Mouse (Mus musculus) neural tube, embryonic 14.5 days (tissue): Measurements from ENCODE around the gene Sirt6. TPM values are rescaled to one million over a fixed set of nuclear protein-coding genes. Genes with fewer than 3 reads are reported as not detected.

Source experiments
- ATAC-seq: fragments of 200-750 bp; cut with Nextera tagmentation; 2 replicates; pipeline ENCODE4 v1.8.0; 2017; ENCODE audit warnings: low read depth, mild to moderate bottlenecking, moderate TSS enrichment, moderate library complexity
- H3K27ac ChIP-seq: fragments of 300-500 bp; sonication (generic); 2 replicates; pipeline ENCODE4 v1.5.1; 2014; ENCODE audit warnings: low read depth, mild to moderate bottlenecking, control low read depth, low read length, moderate library complexity, mixed read lengths
- H3K27me3 ChIP-seq: fragments of 300-500 bp; sonication (generic); 2 replicates; pipeline ENCODE4 v1.6.1; 2014; ENCODE audit warnings: low read length; ENCODE audit not compliant: control insufficient read depth, insufficient read depth
- H3K36me3 ChIP-seq: fragments of 300-500 bp; sonication (generic); 2 replicates; pipeline ENCODE4 v1.6.1; 2014; ENCODE audit warnings: low read length, mixed read lengths; ENCODE audit not compliant: control insufficient read depth, insufficient read depth
- H3K4me1 ChIP-seq: fragments of 300-500 bp; sonication (generic); 2 replicates; pipeline ENCODE4 v1.6.1; 2014; ENCODE audit warnings: low read length; ENCODE audit not compliant: control insufficient read depth, insufficient read depth
- H3K4me2 ChIP-seq: fragments of 300-500 bp; sonication (generic); 2 replicates; pipeline ENCODE4 v1.6.1; 2014; ENCODE audit warnings: mild to moderate bottlenecking, low read depth, low read length, control low read depth
- H3K4me3 ChIP-seq: fragments of 300-500 bp; sonication (generic); 2 replicates; pipeline ENCODE4 v1.5.1; 2014; ENCODE audit warnings: low read depth, low read length, control low read depth, mixed read lengths
- H3K9ac ChIP-seq: fragments of 300-500 bp; sonication (generic); replicated peaks from 2 replicates; pipeline ENCODE4 v1.6.1; 2014; ENCODE audit warnings: low read depth, mild to moderate bottlenecking, control low read depth, low read length, mixed read lengths
- H3K9me3 ChIP-seq: fragments of 300-500 bp; sonication (generic); 2 replicates; pipeline ENCODE4 v1.6.1; 2016; ENCODE audit warnings: low read length; ENCODE audit not compliant: control insufficient read depth
- WGBS: fragments of 180-500 bp; shearing (Covaris S2); extraction: QIAGEN DNeasy Blood & Tissue Kit; methylation state at CpG from one replicate; pipeline ENCODE4 v1.1.7; 2014; 5-methylcytosine and 5-hydroxymethylcytosine counted together
- polyA plus RNA-seq: library from polyadenylated mRNA; unstranded; fragments of >200 nt; fragmentation: Nextera tagmentation; extraction: Ambion mirVana; gene quantifications from 2 replicates; pipeline ENCODE4 v1.2.1, GENCODE M21; 2014

Gene Sirt6
- polyA plus RNA-seq, 1 experiment from 2014 or later, result 53.6 TPM

GRCm38 (mm10) chr10:81599630-81600029, 28.0 kb downstream of the Sirt6 start:
- no peaks in the 10 kb centered on the region; the same call in 1 of the 2 replicates for H3K27me3 ChIP-seq
- H3K9ac ChIP-seq, result no peak overlapping the region
- 81% methylated on average over 5 of the region's 5 CpGs for WGBS
- H3K4me1 ChIP-seq, result peaks cover 29% of the 10 kb centered on the region
- H3K4me2 ChIP-seq, result no peak overlapping the region
- ATAC-seq, result no peak
- no peaks in the 10 kb centered on the region for H3K36me3 ChIP-seq
- H3K27ac ChIP-seq, result no peak overlapping the region
- no peak overlapping the region for H3K4me3 ChIP-seq
- no peaks in the 10 kb centered on the region for H3K9me3 ChIP-seq

GRCm38 (mm10) chr10:81598871-81599270, 28.7 kb downstream of the Sirt6 start:
- no peak for ATAC-seq
- Histone ChIP-seq H3K4me3 (no peak overlapping the region), H3K4me1 (peaks cover 29% of the 10 kb centered on the region), H3K4me2 (no peak overlapping the region), H3K36me3 (no peaks in the 10 kb centered on the region), H3K27ac (no peak overlapping the region), H3K9me3 (no peaks in the 10 kb centered on the region), H3K27me3 (no peaks in the 10 kb centered on the region; the same call in 1 of the 2 replicates), H3K9ac (no peak overlapping the region)
- WGBS, result 49% methylated on average over 6 of the region's 6 CpGs

- no peak for ATAC-seq
- H3K27me3 ChIP-seq, result no peaks in the 10 kb centered on the region; the same call in 1 of the 2 replicates
- no peak overlapping the region for H3K27ac ChIP-seq
- 37% methylated on average over 3 of the region's 3 CpGs for WGBS
- no peaks in the 10 kb centered on the region for H3K36me3 ChIP-seq
- H3K9me3 ChIP-seq, result no peaks in the 10 kb centered on the region
- peaks cover 29% of the 10 kb centered on the region for H3K4me1 ChIP-seq
- H3K4me2 ChIP-seq, result no peak overlapping the region
- H3K9ac ChIP-seq, result no peak overlapping the region
- no peak overlapping the region for H3K4me3 ChIP-seq
Observed at GRCm38 (mm10) chr10:81598342-81598741, 29.3 kb downstream of the Sirt6 start.

- peak overlapping the region; percentile 44 for H3K27ac ChIP-seq
- H3K4me2 ChIP-seq, result peak overlapping the region; percentile 38; the same call in 1 of the 2 replicates
- no peaks in the 10 kb centered on the region; the same call in 1 of the 2 replicates for H3K27me3 ChIP-seq
- peaks cover 26% of the 10 kb centered on the region for H3K4me1 ChIP-seq
- WGBS, result 6% methylated on average over 12 of the region's 12 CpGs
- H3K36me3 ChIP-seq, result no peaks in the 10 kb centered on the region
- peak overlapping the region; percentile 7; the same call in 1 of the 2 replicates for H3K9ac ChIP-seq
- ATAC-seq, result peak; percentile 16; the same call in 1 of the 2 replicates
- no peaks in the 10 kb centered on the region for H3K9me3 ChIP-seq
- H3K4me3 ChIP-seq, result no peak overlapping the region
Observed at GRCm38 (mm10) chr10:81597137-81597950, 30.3 kb downstream of the Sirt6 start.

- H3K4me1 ChIP-seq, result peaks cover 26% of the 10 kb centered on the region
- H3K9ac ChIP-seq, result no peak overlapping the region
- H3K27ac ChIP-seq, result no peak overlapping the region
- WGBS, result under 1% methylated on average over 10 of the region's 10 CpGs
- peak; percentile 21; the same call in 1 of the 2 replicates for ATAC-seq
- no peak overlapping the region for H3K4me3 ChIP-seq
- H3K36me3 ChIP-seq, result no peaks in the 10 kb centered on the region
- H3K9me3 ChIP-seq, result no peaks in the 10 kb centered on the region
- no peaks in the 10 kb centered on the region; the same call in 1 of the 2 replicates for H3K27me3 ChIP-seq
- peak overlapping the region; percentile 38; the same call in 1 of the 2 replicates for H3K4me2 ChIP-seq
Observed at GRCm38 (mm10) chr10:81596611-81597010, 31.0 kb downstream of the Sirt6 start.

GRCm38 (mm10) chr10:81595599-81595998, 32.0 kb downstream of the Sirt6 start:
- 39% methylated on average over 5 of the region's 5 CpGs for WGBS
- H3K36me3 ChIP-seq, result no peaks in the 10 kb centered on the region
- peaks cover 24% of the 10 kb centered on the region for H3K4me1 ChIP-seq
- no peaks in the 10 kb centered on the region for H3K9me3 ChIP-seq
- H3K4me2 ChIP-seq, result no peak overlapping the region
- H3K27me3 ChIP-seq, result no peaks in the 10 kb centered on the region; the same call in 1 of the 2 replicates
- H3K9ac ChIP-seq, result no peak overlapping the region
- H3K27ac ChIP-seq, result no peak overlapping the region
- H3K4me3 ChIP-seq, result no peak overlapping the region
- ATAC-seq, result no peak

- Histone ChIP-seq H3K9me3 (no peaks in the 10 kb centered on the region), H3K4me1 (peaks cover 22% of the 10 kb centered on the region), H3K9ac (no peak overlapping the region), H3K36me3 (no peaks in the 10 kb centered on the region), H3K4me2 (no peak overlapping the region), H3K27me3 (no peaks in the 10 kb centered on the region; the same call in 1 of the 2 replicates), H3K4me3 (no peak overlapping the region), H3K27ac (no peak overlapping the region)
- no peak for ATAC-seq
- WGBS, result 77% methylated on average over 18 of the region's 18 CpGs
Observed at GRCm38 (mm10) chr10:81593935-81594334, 33.7 kb downstream of the Sirt6 start.

- no peak overlapping the region for H3K4me3 ChIP-seq
- H3K36me3 ChIP-seq, result no peaks in the 10 kb centered on the region
- H3K9ac ChIP-seq, result no peak overlapping the region
- H3K27ac ChIP-seq, result no peak overlapping the region
- no peak overlapping the region for H3K4me2 ChIP-seq
- no peaks in the 10 kb centered on the region for H3K9me3 ChIP-seq
- peaks cover 22% of the 10 kb centered on the region for H3K4me1 ChIP-seq
- no peaks in the 10 kb centered on the region for H3K27me3 ChIP-seq
- no peak for ATAC-seq
- 80% methylated on average over 4 of the region's 4 CpGs for WGBS
Observed at GRCm38 (mm10) chr10:81593223-81593622, 34.4 kb downstream of the Sirt6 start.

GRCm38 (mm10) chr10:81592631-81593030, 35.0 kb downstream of the Sirt6 start:
- no peak overlapping the region for H3K4me3 ChIP-seq
- no peaks in the 10 kb centered on the region for H3K9me3 ChIP-seq
- no peaks in the 10 kb centered on the region for H3K36me3 ChIP-seq
- peaks cover 22% of the 10 kb centered on the region for H3K4me1 ChIP-seq
- H3K27me3 ChIP-seq, result peaks cover 3% of the 10 kb centered on the region; the same call in 1 of the 2 replicates
- no peak overlapping the region for H3K9ac ChIP-seq
- H3K27ac ChIP-seq, result no peak overlapping the region
- 82% methylated on average over 7 of the region's 7 CpGs for WGBS
- no peak for ATAC-seq
- no peak overlapping the region for H3K4me2 ChIP-seq
